Mouse (Mus musculus): ENCODE results near the gene Crp. TPM values are rescaled to one million over a fixed set of nuclear protein-coding genes. Genes with fewer than 3 reads are reported as not detected.

Crp gene
- total RNA-seq, 1 experiment from 2014 or later = not detected

- no peak for ATAC-seq (ENCODE audit: extremely low read depth, insufficient number of reproducible peaks, low FRiP score, poor library complexity, severe bottlenecking)
These were observed 8.4 kb downstream of the Crp start for GRCm38 (mm10) chr1:172706243-172706642.

- ATAC-seq (ENCODE audit: extremely low read depth, insufficient number of reproducible peaks, low FRiP score, poor library complexity, severe bottlenecking) = no peak
These were observed 12.0 kb downstream of the Crp start for GRCm38 (mm10) chr1:172709788-172710350.

GRCm38 (mm10) chr1:172711396-172711795 is 13.5 kb downstream of the Crp start:
- no peak for ATAC-seq (ENCODE audit: extremely low read depth, insufficient number of reproducible peaks, low FRiP score, poor library complexity, severe bottlenecking)

- no peak for ATAC-seq (ENCODE audit: extremely low read depth, insufficient number of reproducible peaks, low FRiP score, poor library complexity, severe bottlenecking)
These were observed 14.1 kb downstream of the Crp start for GRCm38 (mm10) chr1:172711962-172712361.

- no peak for ATAC-seq (ENCODE audit: extremely low read depth, insufficient number of reproducible peaks, low FRiP score, poor library complexity, severe bottlenecking)
These were observed 53.4 kb downstream of the Crp start for GRCm38 (mm10) chr1:172751241-172751640.

GRCm38 (mm10) chr1:172755151-172755550 is 57.3 kb downstream of the Crp start:
- ATAC-seq (ENCODE audit: extremely low read depth, insufficient number of reproducible peaks, low FRiP score, poor library complexity, severe bottlenecking) = no peak

GRCm38 (mm10) chr1:172759525-172759924 is 61.7 kb downstream of the Crp start:
- no peak for ATAC-seq (ENCODE audit: extremely low read depth, insufficient number of reproducible peaks, low FRiP score, poor library complexity, severe bottlenecking)

- ATAC-seq (ENCODE audit: extremely low read depth, insufficient number of reproducible peaks, low FRiP score, poor library complexity, severe bottlenecking) = no peak
These were observed 81.3 kb downstream of the Crp start for GRCm38 (mm10) chr1:172779195-172779594.

- no peak for ATAC-seq (ENCODE audit: extremely low read depth, insufficient number of reproducible peaks, low FRiP score, poor library complexity, severe bottlenecking)
These were observed 87.5 kb downstream of the Crp start for GRCm38 (mm10) chr1:172785322-172785721.

GRCm38 (mm10) chr1:172785886-172786285 is 88.0 kb downstream of the Crp start:
- no peak for ATAC-seq (ENCODE audit: extremely low read depth, insufficient number of reproducible peaks, low FRiP score, poor library complexity, severe bottlenecking)

GRCm38 (mm10) chr1:172828975-172829374 is 131.1 kb downstream of the Crp start:
- ATAC-seq (ENCODE audit: extremely low read depth, insufficient number of reproducible peaks, low FRiP score, poor library complexity, severe bottlenecking) = no peak

GRCm38 (mm10) chr1:172847044-172847761 is 149.3 kb downstream of the Crp start:
- no peak for ATAC-seq (ENCODE audit: extremely low read depth, insufficient number of reproducible peaks, low FRiP score, poor library complexity, severe bottlenecking)

- no peak for ATAC-seq (ENCODE audit: extremely low read depth, insufficient number of reproducible peaks, low FRiP score, poor library complexity, severe bottlenecking)
These were observed 150.3 kb downstream of the Crp start for GRCm38 (mm10) chr1:172848171-172848570.

- no peak for ATAC-seq (ENCODE audit: extremely low read depth, insufficient number of reproducible peaks, low FRiP score, poor library complexity, severe bottlenecking)
These were observed 177.4 kb downstream of the Crp start for GRCm38 (mm10) chr1:172875265-172875664.

GRCm38 (mm10) chr1:172876675-172877074 is 178.8 kb downstream of the Crp start:
- ATAC-seq (ENCODE audit: extremely low read depth, insufficient number of reproducible peaks, low FRiP score, poor library complexity, severe bottlenecking) = no peak

Other genes starting within 250 kb of the Crp start
- 2.9 and 4.1 TPM in 2 replicates for gene Slamf9, start 222.7 kb upstream of the Crp start, total RNA-seq (2017)
- 3.2 and 4.3 TPM in 2 replicates for gene Igsf9, start 216.3 kb upstream of the Crp start, total RNA-seq (2017)
- gene Tagln2, start 198.0 kb upstream of the Crp start, total RNA-seq (2017) = 181 and 198 TPM in 2 replicates
- gene Cfap45, start 177.3 kb upstream of the Crp start, total RNA-seq (2017) = 3.9 and 4.4 TPM in 2 replicates
- not detected in 2 replicates for gene Vsig8, start 142.1 kb upstream of the Crp start, total RNA-seq (2017)
- 1.9 and 2.3 TPM in 2 replicates for gene Slamf8, start 107.5 kb upstream of the Crp start, total RNA-seq (2017)
- 0.35 TPM in 1 of 2 replicates, not detected in the other for gene Fcrl6, start 95.5 kb upstream of the Crp start, total RNA-seq (2017)
- 0.37 TPM in 1 of 2 replicates, not detected in the other for gene Dusp23, start 65.1 kb upstream of the Crp start, total RNA-seq (2017)
- gene Apcs, start 197.0 kb downstream of the Crp start, total RNA-seq (2017) = not detected in 2 replicates

All from neutrophil, adult 5-6 weeks (primary cell).